Mouse (Mus musculus) E14TG2a.4 (cell line): ENCODE data around the gene Eif2b2.

Experiments used
- CTCF ChIP-seq: conservative IDR thresholded peaks from 2 replicates; pipeline ENCODE4 v1.5.1; 2014; ENCODE audit warnings: low read length
- NANOG ChIP-seq: IDR thresholded peaks from 2 replicates; pipeline ENCODE4 v1.6.1; 2014; ENCODE audit warnings: borderline replicate concordance, low read length, mixed read lengths
- POU5F1 ChIP-seq: IDR thresholded peaks from 2 replicates; pipeline ENCODE4 v1.6.1; 2014; ENCODE audit warnings: low read length, borderline replicate concordance

GRCm38 (mm10) chr12:85269821-85270220 lies 50.5 kb downstream of the Eif2b2 start:
- TF ChIP-seq CTCF (no peak), POU5F1 (no peak), NANOG (peak; percentile 6; the same call in 1 of the 2 replicates)
